Mouse (Mus musculus) erythroblast, embryonic 14.5 days (primary cell): ENCODE data around the gene Rabgap1l.

Source experiments
- GATA1 ChIP-seq: IDR thresholded peaks from 2 replicates; pipeline ENCODE4 v1.6.1; 2012; ENCODE audit warnings: low read length, inconsistent platforms, mixed read lengths
- TAL1 ChIP-seq: IDR thresholded peaks from 3 replicates; pipeline ENCODE4 v1.6.1; 2012; ENCODE audit warnings: low read length, inconsistent platforms, mixed read lengths

- TF ChIP-seq TAL1 (no peak), GATA1 (no peak)
Observed at GRCm38 (mm10) chr1:160374490-160374889, 418.5 kb downstream of the Rabgap1l start.
